Mouse (Mus musculus) E14TG2a.4 (cell line): ENCODE measurements around the gene Dnajc15.
A peak's percentile ranks its signal among the peaks of the same experiment; 100 is the strongest.

Source experiments
- H3K27me3 ChIP-seq: 2 replicates; pipeline ENCODE4 v1.6.1; 2014; ENCODE audit warnings: low read length, control low read depth; ENCODE audit not compliant: insufficient read depth
- H3K36me3 ChIP-seq: 2 replicates; pipeline ENCODE4 v1.6.1; 2014; ENCODE audit warnings: low read length, control low read depth; ENCODE audit not compliant: insufficient read depth
- H3K4me1 ChIP-seq: replicated peaks from 2 replicates; pipeline ENCODE4 v1.6.1; 2014; ENCODE audit warnings: low read depth, low read length, control low read depth
- H3K4me3 ChIP-seq: replicated peaks from 2 replicates; pipeline ENCODE4 v1.5.1; 2014; ENCODE audit warnings: mild to moderate bottlenecking, low read length
- H3K9me3 ChIP-seq: 2 replicates; pipeline ENCODE4 v1.6.1; 2014; ENCODE audit warnings: low read length, control low read depth
- CTCF ChIP-seq: conservative IDR thresholded peaks from 2 replicates; pipeline ENCODE4 v1.5.1; 2014; ENCODE audit warnings: low read length
- NANOG ChIP-seq: IDR thresholded peaks from 2 replicates; pipeline ENCODE4 v1.6.1; 2014; ENCODE audit warnings: borderline replicate concordance, low read length, mixed read lengths
- POU5F1 ChIP-seq: IDR thresholded peaks from 2 replicates; pipeline ENCODE4 v1.6.1; 2014; ENCODE audit warnings: low read length, borderline replicate concordance

Dnajc15 gene

GRCm38 (mm10) chr14:77846206-77846605 is 28.7 kb downstream of the Dnajc15 start:
- H3K27me3 ChIP-seq: no peaks in the 10 kb centered on the region
- TF ChIP-seq POU5F1 (no peak), NANOG (no peak), CTCF (no peak)
- no peaks in the 10 kb centered on the region for H3K9me3 ChIP-seq
- H3K4me1 ChIP-seq: peaks cover 19% of the 10 kb centered on the region
- peaks cover 5% of the 10 kb centered on the region; the same call in 1 of the 2 replicates for H3K36me3 ChIP-seq
- no peak overlapping the region for H3K4me3 ChIP-seq

- no peak for TF ChIP-seq POU5F1
- H3K4me1 ChIP-seq: peaks cover 19% of the 10 kb centered on the region
Measured at GRCm38 (mm10) chr14:77845479-77845878, 29.4 kb downstream of the Dnajc15 start.

GRCm38 (mm10) chr14:77840574-77840973 is 34.4 kb downstream of the Dnajc15 start:
- Histone ChIP-seq H3K4me3 (no peak overlapping the region), H3K9me3 (no peaks in the 10 kb centered on the region), H3K36me3 (no peaks in the 10 kb centered on the region), H3K4me1 (no peaks in the 10 kb centered on the region), H3K27me3 (no peaks in the 10 kb centered on the region)
- TF ChIP-seq NANOG (no peak), CTCF (no peak), POU5F1 (no peak)

More at GRCm38 (mm10) chr14:77845479-77845878, 29.4 kb downstream of the Dnajc15 start:
- no peak overlapping the region for H3K4me3 ChIP-seq
- no peaks in the 10 kb centered on the region for H3K9me3 ChIP-seq
- H3K36me3 ChIP-seq: no peaks in the 10 kb centered on the region
- H3K27me3 ChIP-seq: no peaks in the 10 kb centered on the region

- H3K4me1 ChIP-seq: no peaks in the 10 kb centered on the region
Measured at GRCm38 (mm10) chr14:77840078-77840477, 34.8 kb downstream of the Dnajc15 start.

GRCm38 (mm10) chr14:77836794-77837193 is 38.1 kb downstream of the Dnajc15 start:
- H3K27me3 ChIP-seq: no peaks in the 10 kb centered on the region
- TF ChIP-seq CTCF (no peak), NANOG (no peak), POU5F1 (no peak)
- no peak overlapping the region for H3K4me3 ChIP-seq
- no peaks in the 10 kb centered on the region for H3K4me1 ChIP-seq
- no peaks in the 10 kb centered on the region for H3K9me3 ChIP-seq
- H3K36me3 ChIP-seq: no peaks in the 10 kb centered on the region

More at GRCm38 (mm10) chr14:77840078-77840477, 34.8 kb downstream of the Dnajc15 start:
- Histone ChIP-seq H3K27me3 (no peaks in the 10 kb centered on the region), H3K4me3 (no peak overlapping the region), H3K9me3 (no peaks in the 10 kb centered on the region), H3K36me3 (no peaks in the 10 kb centered on the region)
- TF ChIP-seq CTCF: peak; percentile 23
- no peak for TF ChIP-seq NANOG

GRCm38 (mm10) chr14:77832359-77832758 is 42.6 kb downstream of the Dnajc15 start:
- no peaks in the 10 kb centered on the region for H3K27me3 ChIP-seq
- H3K36me3 ChIP-seq: no peaks in the 10 kb centered on the region
- H3K9me3 ChIP-seq: no peaks in the 10 kb centered on the region
- TF ChIP-seq POU5F1: no peak
- no peak for TF ChIP-seq CTCF
- no peak for TF ChIP-seq NANOG
- no peaks in the 10 kb centered on the region for H3K4me1 ChIP-seq
- no peak overlapping the region for H3K4me3 ChIP-seq

GRCm38 (mm10) chr14:77831936-77832335 is 43.0 kb downstream of the Dnajc15 start:
- Histone ChIP-seq H3K4me3 (no peak overlapping the region), H3K4me1 (no peaks in the 10 kb centered on the region), H3K27me3 (no peaks in the 10 kb centered on the region), H3K36me3 (no peaks in the 10 kb centered on the region), H3K9me3 (no peaks in the 10 kb centered on the region)
- TF ChIP-seq CTCF (no peak), POU5F1 (no peak), NANOG (no peak)

- H3K36me3 ChIP-seq: peaks cover 6% of the 10 kb centered on the region; the same call in 1 of the 2 replicates
- H3K4me1 ChIP-seq: no peaks in the 10 kb centered on the region
- TF ChIP-seq POU5F1 (no peak), NANOG (no peak), CTCF (no peak)
- H3K27me3 ChIP-seq: no peaks in the 10 kb centered on the region
- H3K9me3 ChIP-seq: no peaks in the 10 kb centered on the region
- H3K4me3 ChIP-seq: no peak overlapping the region
Measured at GRCm38 (mm10) chr14:77829673-77830072, 45.3 kb downstream of the Dnajc15 start.

- Histone ChIP-seq H3K4me1 (no peaks in the 10 kb centered on the region), H3K9me3 (no peaks in the 10 kb centered on the region), H3K4me3 (no peak overlapping the region), H3K27me3 (no peaks in the 10 kb centered on the region), H3K36me3 (peaks cover 6% of the 10 kb centered on the region; the same call in 1 of the 2 replicates)
- TF ChIP-seq CTCF (no peak), NANOG (no peak), POU5F1 (no peak)
Measured at GRCm38 (mm10) chr14:77825891-77826290, 49.0 kb downstream of the Dnajc15 start.
